Mouse (Mus musculus) olfactory bulb, adult 2 months (tissue): ENCODE measurements around the gene 1700001C19Rik.

Experiments used
- CTCF ChIP-seq: fragments of 200-500 bp; IDR thresholded peaks from 2 replicates; pipeline ENCODE4 v1.5.1; 2012; ENCODE audit warnings: low read depth, mild to moderate bottlenecking, low read length, moderate library complexity; ENCODE audit not compliant: insufficient read depth
- POLR2A ChIP-seq: fragments of 200-500 bp; IDR thresholded peaks from 2 replicates; pipeline ENCODE4 v1.6.1; 2012; ENCODE audit warnings: mild to moderate bottlenecking, low read depth, low read length, moderate library complexity; ENCODE audit not compliant: insufficient read depth

DNA sequence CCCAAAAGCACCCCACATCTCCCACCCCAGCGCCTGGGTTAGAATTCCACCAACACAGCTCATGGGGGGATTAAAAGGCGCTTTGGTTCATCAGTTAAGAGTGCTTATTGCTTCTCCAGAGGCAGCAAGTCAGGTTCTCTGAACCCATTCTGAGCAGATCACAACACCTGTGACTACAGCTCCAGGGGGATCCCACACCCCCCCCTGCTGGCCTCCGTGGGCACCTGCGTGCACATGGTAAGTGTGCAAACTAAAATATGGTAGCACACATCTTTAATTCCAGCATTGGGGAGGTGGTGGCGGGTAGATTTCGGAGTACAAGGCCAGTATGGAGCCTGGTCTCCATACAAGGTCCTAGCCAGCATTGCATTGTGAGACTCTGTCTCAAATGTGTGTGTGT lies 9.9 kb downstream of the 1700001C19Rik start:
- TF ChIP-seq POLR2A (no peak), CTCF (no peak)
